Mouse (Mus musculus) heart, embryonic 16.5 days (tissue): ENCODE measurements around the gene Rara. TPM values are rescaled to one million over a fixed set of nuclear protein-coding genes. Genes with fewer than 3 reads are reported as not detected.

ENCODE experiments used
- ATAC-seq: fragments of 200-750 bp; cut with Nextera tagmentation; replicated peaks from 2 replicates; pipeline ENCODE4 v1.8.0; 2017; ENCODE audit warnings: moderate number of reproducible peaks; ENCODE audit not compliant: insufficient read depth, low FRiP score; ENCODE audit errors: extremely low read depth
- H3K27ac ChIP-seq: fragments of 300-500 bp; sonication (generic); 2 replicates; pipeline ENCODE4 v1.5.1; 2014; ENCODE audit warnings: mild to moderate bottlenecking, low read length, control low read depth, moderate library complexity
- H3K27me3 ChIP-seq: fragments of 300-500 bp; sonication (generic); 2 replicates; pipeline ENCODE4 v1.6.1; 2014; ENCODE audit warnings: low read length, mixed read lengths; ENCODE audit not compliant: control insufficient read depth, insufficient read depth
- H3K36me3 ChIP-seq: fragments of 300-500 bp; sonication (generic); 2 replicates; pipeline ENCODE4 v1.6.1; 2014; ENCODE audit not compliant: control insufficient read depth, insufficient read depth
- H3K4me1 ChIP-seq: fragments of 300-500 bp; sonication (generic); 2 replicates; pipeline ENCODE4 v1.6.1; 2014; ENCODE audit warnings: low read length, mixed read lengths; ENCODE audit not compliant: control insufficient read depth, insufficient read depth
- H3K4me2 ChIP-seq: fragments of 300-500 bp; sonication (generic); 2 replicates; pipeline ENCODE4 v1.6.1; 2014; ENCODE audit warnings: low read depth, mild to moderate bottlenecking, control low read depth, low read length
- H3K4me3 ChIP-seq: fragments of 300-500 bp; sonication (generic); 2 replicates; pipeline ENCODE4 v1.5.1; 2014; ENCODE audit warnings: mild to moderate bottlenecking, control low read depth, low read length
- H3K9ac ChIP-seq: fragments of 300-500 bp; sonication (generic); 2 replicates; pipeline ENCODE4 v1.6.1; 2014; ENCODE audit warnings: low read length, control low read depth
- H3K9me3 ChIP-seq: fragments of 300-500 bp; sonication (generic); replicated peaks from 2 replicates; pipeline ENCODE4 v1.6.1; 2016; ENCODE audit warnings: low read length; ENCODE audit not compliant: control insufficient read depth
- WGBS: fragments of 180-500 bp; shearing (Covaris S2); extraction: QIAGEN DNeasy Blood & Tissue Kit; methylation state at CpG from one replicate; pipeline ENCODE4 v1.1.7; 2014; 5-methylcytosine and 5-hydroxymethylcytosine counted together
- polyA plus RNA-seq: library from polyadenylated mRNA; unstranded; fragments of >200 nt; fragmentation: Nextera tagmentation; extraction: Ambion mirVana; gene quantifications from 2 replicates; pipeline ENCODE4 v1.2.1, GENCODE M21; 2015

Gene Rara
- polyA plus RNA-seq, 1 experiment from 2014 or later, result 28.6 TPM

DNA sequence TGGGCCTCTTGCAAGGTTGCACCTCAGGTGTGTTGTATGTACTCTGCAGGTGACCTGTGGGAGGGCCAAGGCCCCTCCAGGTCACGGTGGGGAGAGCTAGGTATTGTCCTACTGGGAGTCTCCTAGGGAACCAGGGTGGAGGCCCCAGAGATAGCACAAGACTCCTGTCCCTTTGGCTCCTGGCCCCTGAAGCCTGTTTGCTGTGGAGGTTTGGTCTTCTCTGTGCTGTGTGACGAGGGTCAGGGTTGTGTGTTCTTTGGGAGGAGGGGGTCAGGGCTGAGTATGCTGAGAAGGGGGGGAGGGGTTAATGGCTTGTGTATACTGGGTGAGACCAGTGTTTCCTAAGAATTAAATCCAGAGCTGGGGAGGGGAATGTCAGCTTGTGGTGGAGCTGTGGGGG, 25.7 kb downstream of the Rara start:
- WGBS, result 32% methylated on average over 2 of the region's 2 CpGs
- Histone ChIP-seq H3K27ac (peak overlapping the region; percentile 29; the same call in 1 of the 2 replicates), H3K27me3 (no peaks in the 10 kb centered on the region), H3K4me3 (no peak overlapping the region), H3K36me3 (no peaks in the 10 kb centered on the region), H3K9me3 (no peaks in the 10 kb centered on the region), H3K4me2 (no peak overlapping the region), H3K9ac (peak overlapping the region; percentile 58), H3K4me1 (peaks cover 77% of the 10 kb centered on the region)
- ATAC-seq, result no peak

DNA sequence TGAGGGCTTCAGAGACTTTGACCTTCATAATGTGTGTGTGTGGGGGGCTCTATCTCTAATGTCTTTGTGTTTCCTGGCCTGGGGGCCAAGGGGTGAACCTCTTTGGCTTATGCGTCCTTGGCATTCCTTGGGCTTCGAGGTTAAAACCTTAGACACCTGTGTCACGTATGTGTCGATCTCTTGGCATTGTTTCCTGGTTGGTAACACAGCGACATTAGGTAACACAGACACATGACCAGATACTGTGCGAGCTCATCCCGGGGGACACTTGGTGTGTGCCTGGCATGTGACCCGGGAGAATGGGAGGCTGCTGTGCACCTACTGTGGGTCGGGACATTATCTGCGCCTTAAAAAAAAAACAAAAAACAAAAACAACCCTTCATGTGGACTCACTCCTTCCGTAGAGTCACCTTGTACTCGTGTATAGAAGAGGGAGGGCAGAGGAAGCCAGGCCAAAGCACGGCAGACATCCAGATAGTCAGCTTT, 26.3 kb downstream of the Rara start:
- Histone ChIP-seq H3K9ac (peak overlapping the region; percentile 28; the same call in 1 of the 2 replicates), H3K36me3 (no peaks in the 10 kb centered on the region), H3K4me3 (no peak overlapping the region), H3K27me3 (no peaks in the 10 kb centered on the region), H3K9me3 (no peaks in the 10 kb centered on the region), H3K27ac (peak overlapping the region; percentile 81), H3K4me2 (peak overlapping the region; percentile 39), H3K4me1 (peaks cover 74% of the 10 kb centered on the region)
- ATAC-seq, result no peak
- WGBS, result 15% methylated on average over 13 of the region's 13 CpGs

DNA sequence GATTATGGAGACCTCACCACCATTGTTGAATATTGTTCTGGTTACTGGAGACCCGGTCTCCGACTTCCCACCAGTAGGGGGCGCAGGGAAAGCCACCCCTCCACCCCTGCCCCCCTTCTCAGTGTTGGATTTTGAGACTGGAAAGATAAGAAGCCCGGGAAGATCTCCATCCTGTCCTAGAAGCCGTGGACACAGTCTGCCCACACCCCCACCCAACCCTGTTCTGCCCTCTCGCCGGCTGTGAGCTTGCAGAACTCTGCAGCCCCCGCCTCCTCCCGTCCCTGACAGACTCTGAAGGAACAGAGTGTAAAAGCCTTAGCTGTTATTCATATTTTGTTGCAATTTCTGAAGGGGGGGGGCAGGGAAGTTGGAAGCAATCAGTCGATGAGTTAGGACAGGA, 26.8 kb downstream of the Rara start:
- peak overlapping the region; percentile 39 for H3K4me2 ChIP-seq
- peak; percentile 54; the same call in 1 of the 2 replicates for ATAC-seq
- WGBS, result 6% methylated on average over 10 of the region's 10 CpGs
- peak overlapping the region; percentile 28; the same call in 1 of the 2 replicates for H3K9ac ChIP-seq
- H3K36me3 ChIP-seq, result no peaks in the 10 kb centered on the region
- no peaks in the 10 kb centered on the region for H3K9me3 ChIP-seq
- no peaks in the 10 kb centered on the region for H3K27me3 ChIP-seq
- H3K27ac ChIP-seq, result peak overlapping the region; percentile 81
- H3K4me3 ChIP-seq, result 0 out of 2 replicates have a peak overlapping the region, but pooled peaks have one; percentile 2
- peaks cover 75% of the 10 kb centered on the region for H3K4me1 ChIP-seq

DNA sequence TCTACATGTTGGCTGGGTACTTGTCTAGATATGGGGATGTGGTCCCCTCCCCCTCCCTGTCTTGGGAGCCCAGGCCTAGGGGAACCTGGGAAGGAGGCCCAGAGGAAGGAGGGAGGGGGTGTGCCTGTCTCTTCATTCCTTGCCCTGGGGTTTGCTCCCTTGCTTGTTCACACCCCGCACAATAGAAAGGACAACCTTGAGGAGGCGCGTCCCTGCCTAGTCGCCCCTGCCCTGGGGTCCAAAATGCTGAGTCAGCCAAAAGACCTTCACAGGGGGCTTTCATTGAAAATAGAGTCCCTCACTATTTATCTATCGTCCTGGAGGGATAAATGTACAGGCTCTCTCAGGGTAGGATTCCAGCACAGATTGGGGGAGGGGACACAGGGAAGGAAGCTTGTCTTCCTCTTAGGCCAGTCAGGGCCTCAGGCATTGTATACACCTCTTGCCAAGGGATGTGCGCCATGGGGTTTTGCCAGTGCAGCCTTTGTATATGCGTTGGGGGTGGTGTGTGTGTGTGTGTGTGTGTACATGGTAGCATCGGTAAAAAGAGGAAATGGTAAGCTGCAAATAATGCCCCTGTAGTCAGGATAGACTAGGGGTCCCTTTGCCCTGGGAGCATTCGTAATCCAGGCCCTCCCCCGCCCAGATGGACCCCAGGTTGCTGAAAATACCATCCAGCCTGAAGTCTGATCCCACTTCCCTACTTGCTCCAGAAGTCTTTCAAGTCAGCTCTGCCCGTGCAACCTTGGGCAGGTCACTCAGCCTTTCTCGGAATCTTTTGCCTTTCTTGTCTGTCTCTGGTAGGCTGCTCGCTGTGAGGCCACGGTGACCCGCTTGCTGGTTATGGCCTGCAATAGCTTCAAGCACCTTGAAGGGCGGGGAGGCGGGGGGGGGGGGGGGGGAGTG, 27.4 kb downstream of the Rara start:
- Histone ChIP-seq H3K36me3 (no peaks in the 10 kb centered on the region), H3K4me1 (peaks cover 75% of the 10 kb centered on the region), H3K4me2 (peak overlapping the region; percentile 39), H3K27ac (peak overlapping the region; percentile 81), H3K9ac (peak overlapping the region; percentile 27), H3K27me3 (no peaks in the 10 kb centered on the region), H3K9me3 (no peaks in the 10 kb centered on the region), H3K4me3 (0 out of 2 replicates have a peak overlapping the region, but pooled peaks have one; percentile 2)
- ATAC-seq, result no peak
- WGBS, result 19% methylated on average over 17 of the region's 17 CpGs

GRCm38 (mm10) chr11:98955707-98956235, 28.2 kb downstream of the Rara start:
- H3K27ac ChIP-seq, result peak overlapping the region; percentile 81
- no peaks in the 10 kb centered on the region for H3K36me3 ChIP-seq
- 28% methylated on average over 7 of the region's 7 CpGs for WGBS
- ATAC-seq, result no peak
- H3K4me3 ChIP-seq, result no peak overlapping the region
- H3K4me2 ChIP-seq, result peak overlapping the region; percentile 39; the same call in 1 of the 2 replicates
- H3K9ac ChIP-seq, result no peak overlapping the region; the same call in 1 of the 2 replicates
- peaks cover 71% of the 10 kb centered on the region for H3K4me1 ChIP-seq
- H3K9me3 ChIP-seq, result no peaks in the 10 kb centered on the region
- no peaks in the 10 kb centered on the region for H3K27me3 ChIP-seq

DNA sequence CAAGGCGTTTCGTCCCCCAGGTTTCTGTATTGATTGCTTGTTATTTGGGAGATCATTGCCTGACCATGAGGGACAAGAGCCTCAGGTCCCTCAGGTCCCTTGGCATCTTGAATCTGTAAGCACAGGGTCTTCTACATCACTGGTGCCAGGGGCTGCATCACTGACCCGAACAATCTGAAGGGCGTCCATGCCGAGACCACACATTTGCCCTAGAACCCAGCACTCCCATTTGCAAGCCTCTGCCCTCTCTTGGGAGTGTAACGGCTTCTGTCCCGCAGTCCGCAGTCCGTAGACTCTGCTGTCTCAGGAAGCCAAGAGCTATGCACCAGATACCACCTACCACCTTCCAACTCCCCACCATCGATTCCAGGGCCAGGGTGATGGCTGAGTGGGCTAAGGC, 28.7 kb downstream of the Rara start:
- H3K4me3 ChIP-seq, result no peak overlapping the region
- no peaks in the 10 kb centered on the region for H3K27me3 ChIP-seq
- no peaks in the 10 kb centered on the region for H3K9me3 ChIP-seq
- no peaks in the 10 kb centered on the region for H3K36me3 ChIP-seq
- H3K27ac ChIP-seq, result no peak overlapping the region
- peaks cover 71% of the 10 kb centered on the region for H3K4me1 ChIP-seq
- ATAC-seq, result no peak
- WGBS, result 74% methylated on average over 9 of the region's 10 CpGs
- H3K9ac ChIP-seq, result no peak overlapping the region
- H3K4me2 ChIP-seq, result no peak overlapping the region

- ATAC-seq, result peak; percentile 38
- peak overlapping the region; percentile 100 for H3K4me2 ChIP-seq
These were observed 32.1 kb downstream of the Rara start for GRCm38 (mm10) chr11:98959437-98960312.

GRCm38 (mm10) chr11:98960313-98960906, 32.8 kb downstream of the Rara start:
- Histone ChIP-seq H3K4me3 (peak overlapping the region; percentile 72), H3K27ac (peak overlapping the region; percentile 93), H3K4me2 (peak overlapping the region; percentile 100), H3K9ac (peak overlapping the region; percentile 84), H3K4me1 (peaks cover 73% of the 10 kb centered on the region), H3K27me3 (no peaks in the 10 kb centered on the region), H3K9me3 (no peaks in the 10 kb centered on the region), H3K36me3 (no peaks in the 10 kb centered on the region)
- 2% methylated on average over 53 of the region's 53 CpGs for WGBS
- ATAC-seq, result peak; percentile 26; the same call in 1 of the 2 replicates

More at GRCm38 (mm10) chr11:98959437-98960312, 32.1 kb downstream of the Rara start:
- Histone ChIP-seq H3K9ac (peak overlapping the region; percentile 84), H3K27me3 (no peaks in the 10 kb centered on the region), H3K27ac (peak overlapping the region; percentile 88), H3K9me3 (no peaks in the 10 kb centered on the region), H3K4me3 (peak overlapping the region; percentile 72), H3K36me3 (no peaks in the 10 kb centered on the region), H3K4me1 (peaks cover 73% of the 10 kb centered on the region)
- 1% methylated on average over 43 of the region's 43 CpGs for WGBS
